Mouse (Mus musculus) adrenal gland (tissue): ENCODE data around the gene C1qtnf2.

Experiments
- intact Hi-C: fragments of 180-260 bp; cut with DNase I; formaldehyde crosslinking; loops from one replicate; pipeline ENCODE4 v1.15.1; 2025

C1qtnf2 gene

GRCm38 (mm10) chr11:43528683-43529499 lies 54.8 kb downstream of the C1qtnf2 start, which contains the start of gene Ccnjl:
Ccnjl (plus strand) TSS chr11:43528784.
- intact Hi-C loops = no loop called here

DNA sequence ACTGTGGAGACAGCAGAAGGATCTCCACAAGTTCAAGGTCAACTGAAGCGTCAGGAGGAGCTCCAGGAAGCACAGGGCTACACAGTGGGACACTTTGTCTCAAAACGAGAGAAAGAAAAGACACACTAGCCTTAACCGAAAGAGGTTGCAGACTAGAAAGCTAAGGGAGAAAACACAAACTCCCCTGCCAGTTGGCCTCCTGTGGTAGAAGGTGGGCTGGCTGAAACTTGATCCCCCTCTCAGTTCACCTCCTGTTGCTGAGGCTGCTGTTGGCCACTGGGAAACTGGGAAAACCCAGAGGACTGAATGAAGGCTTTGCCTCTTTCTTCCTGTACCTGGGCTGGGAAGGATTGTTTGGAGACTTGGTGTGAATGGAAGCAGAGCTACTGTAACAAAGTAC lies 56.0 kb downstream of the C1qtnf2 start:
- intact Hi-C loops = no loop called here

GRCm38 (mm10) chr11:43531619-43532018 lies 57.5 kb downstream of the C1qtnf2 start:
- intact Hi-C loops = no loop called here

- intact Hi-C loops = no loop called here
These were observed 63.0 kb downstream of the C1qtnf2 start for GRCm38 (mm10) chr11:43537074-43537473.

- intact Hi-C loops = no loop called here
These were observed 65.8 kb downstream of the C1qtnf2 start for GRCm38 (mm10) chr11:43539863-43540262.
